Mouse (Mus musculus): Measurements from ENCODE around the gene Ddi2.

- no peak for TF ChIP-seq CTCF (IDR thresholded peaks at IDR 0.05; ENCODE audit: control insufficient read depth, insufficient read depth, insufficient read length)
- TF ChIP-seq USF1 (IDR thresholded peaks at IDR 0.05; ENCODE audit: low read depth) = no peak
These were observed 33.9 kb upstream of the Ddi2 start for GRCm38 (mm10) chr4:141757124-141757523.

All from C2C12 (cell line).